In the genomic region with DNA sequence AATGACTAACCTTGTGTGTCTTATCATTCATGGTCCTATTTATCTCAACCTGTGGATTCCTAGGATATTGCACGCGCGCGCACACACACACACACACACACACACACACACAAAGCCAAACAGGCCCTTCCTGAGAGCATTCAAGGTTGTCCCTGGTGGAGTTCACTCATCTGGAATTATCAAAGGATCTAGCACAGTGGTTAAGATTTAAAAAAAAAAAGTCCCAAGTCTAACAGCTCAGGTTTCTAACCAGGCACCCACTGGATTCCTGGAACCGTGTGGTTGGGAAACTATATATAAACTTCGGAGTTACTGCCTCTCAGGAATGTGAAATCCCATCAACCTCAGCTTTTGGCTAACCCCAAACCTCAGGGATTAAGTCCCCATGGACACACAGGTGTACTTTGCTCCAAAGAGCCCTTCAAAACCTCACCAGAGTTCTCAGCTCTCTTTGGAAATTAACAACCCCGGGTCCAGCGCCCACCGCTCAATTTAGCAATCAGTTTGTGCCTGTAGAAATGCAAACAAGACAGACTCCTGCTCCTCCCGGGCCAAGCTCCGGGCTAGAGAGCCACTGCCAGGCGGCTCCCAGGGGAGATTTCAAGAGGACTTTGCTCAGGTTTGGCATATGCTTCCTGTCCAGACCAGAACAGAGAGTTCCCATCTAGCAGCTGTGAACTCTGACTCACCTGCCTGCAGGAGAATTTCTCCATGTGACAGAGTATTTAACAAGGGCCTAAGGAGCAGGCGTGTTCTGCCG, we compare ENCODE assay signal across 9 mouse cellular contexts.
DNase-seq lines count a peak whose midpoint lies in the region; ATAC-seq lines count a peak whose summit lies in the region.
"Had no signal": no experiment of that assay in that cellular context is flagged by ENCODE, and none has a peak within 500 bp of the region (broad histone marks: within the 10 kb centered on the region; RNA-seq: fewer than 3 reads in every experiment).

No protein-coding gene starts in this region.

- no peak for ATAC-seq in lung, embryonic 15.5 days (ENCODE audit: borderline replicate concordance, extremely low read depth, low FRiP score, low TSS enrichment)

- peak overlapping the region; percentile 43; the same call in 1 of the 2 replicates for H3K27ac ChIP-seq in lung, embryonic 15.5 days
- H3K27ac ChIP-seq in forebrain, embryonic 10.5 days, result no peak overlapping the region
- H3K27ac ChIP-seq: embryonic facial prominence, embryonic 13.5 days had no signal

- peaks cover 5% of the 10 kb centered on the region; the same call in 1 of the 2 replicates for H3K4me1 ChIP-seq in lung, embryonic 15.5 days
- peaks cover 15% of the 10 kb centered on the region; the same call in 1 of the 2 replicates for H3K4me1 ChIP-seq in forebrain, embryonic 10.5 days

- H3K4me2 ChIP-seq in lung, embryonic 15.5 days, result no peak overlapping the region
- H3K4me2 ChIP-seq: embryonic facial prominence, embryonic 13.5 days had no signal

- intact Hi-C loops in gastrocnemius, postnatal 36 days (cut with DNase I), result loop anchor here (5.0 to 10.0 kb wide), 2 partner anchors 102 to 544 kb away; no protein-coding TSS in a partner anchor

- H3K9ac ChIP-seq in lung, embryonic 15.5 days, result no peak overlapping the region
- H3K9ac ChIP-seq: embryonic facial prominence, embryonic 13.5 days had no signal

- no peaks in the 10 kb centered on the region for H3K9me3 ChIP-seq in lung, embryonic 15.5 days
- 0 out of 2 replicates have a peak, but pooled peaks cover 4% of the 10 kb centered on the region for H3K9me3 ChIP-seq in forebrain, embryonic 10.5 days
- H3K9me3 ChIP-seq: embryonic facial prominence, embryonic 13.5 days had no signal

- DNase-seq in gastrocnemius, adult 18-20 months (ENCODE audit: low spot score), result peak; percentile 81
- no peak for DNase-seq in gastrocnemius, postnatal 4 days (ENCODE audit: low spot score in 2 of 2)
- DNase-seq in gastrocnemius, postnatal 36 days, result peak; percentile 62 to 71
- peak; percentile 95 for DNase-seq in kidney, adult 9 months
- no peak for DNase-seq in frontal cortex, postnatal 14 days (ENCODE audit: low spot score in 2 of 2)
- no peak for DNase-seq in ovary, postnatal 10 days (ENCODE audit: low spot score)
- DNase-seq in forebrain, embryonic 10.5 days (ENCODE audit: extremely low spot score, low spot score), result no peak

- H3K36me3 ChIP-seq in lung, embryonic 15.5 days, result no peaks in the 10 kb centered on the region
- H3K36me3 ChIP-seq in forebrain, embryonic 10.5 days (replicated peaks), result no peaks in the 10 kb centered on the region
- H3K36me3 ChIP-seq: embryonic facial prominence, embryonic 13.5 days had no signal

- no peak overlapping the region for H3K4me3 ChIP-seq in lung, embryonic 15.5 days
- H3K4me3 ChIP-seq in forebrain, embryonic 10.5 days, result no peak overlapping the region
- H3K4me3 ChIP-seq: embryonic facial prominence, embryonic 13.5 days had no signal

- WGBS in lung, embryonic 15.5 days, result 52% methylated on average over 14 of the region's 14 CpGs
- WGBS in forebrain, embryonic 10.5 days, result 75% methylated on average over 14 of the region's 14 CpGs

- H3K27me3 ChIP-seq in lung, embryonic 15.5 days, result no peaks in the 10 kb centered on the region
- H3K27me3 ChIP-seq in forebrain, embryonic 10.5 days (ENCODE audit: poor library complexity, severe bottlenecking), result peaks cover 8% of the 10 kb centered on the region

Comparison
In these comparisons a context has a peak if more than half of its experiments do, and no peak if none do; other contexts are left out.
1. DNase-seq: peak in gastrocnemius, adult 18-20 months (single experiment), gastrocnemius, postnatal 36 days (2 of 2) and kidney, adult 9 months (single experiment); none in gastrocnemius, postnatal 4 days (0 of 2), frontal cortex, postnatal 14 days (0 of 2), ovary, postnatal 10 days (single experiment) and forebrain, embryonic 10.5 days (single experiment).